ENCODE assay signal across 11 mouse cellular contexts in the genomic region with DNA sequence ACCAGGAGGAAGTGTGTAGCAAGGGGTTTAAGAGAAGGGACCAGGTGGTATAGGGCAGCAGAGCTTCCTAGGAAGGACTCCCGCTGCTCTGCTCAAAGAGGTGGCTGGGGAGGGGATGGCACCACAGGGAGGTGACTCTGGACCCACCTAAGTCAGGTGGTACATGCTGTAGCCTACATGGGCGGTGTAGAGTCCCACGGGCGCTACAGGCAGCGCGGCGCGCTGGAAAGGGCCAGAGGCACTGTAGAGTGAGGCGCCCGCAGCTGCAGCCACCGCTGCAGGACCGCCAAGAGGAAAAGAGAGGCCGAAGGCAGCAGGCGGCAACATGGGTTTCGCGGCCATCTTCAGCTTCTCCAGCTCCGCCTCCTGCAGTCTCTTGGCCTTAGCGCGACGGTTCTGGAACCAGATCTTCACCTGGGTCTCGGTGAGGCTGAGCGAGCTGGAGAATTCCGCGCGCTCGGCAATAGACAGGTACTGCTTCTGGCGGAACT. TPM values are rescaled to one million over a fixed set of nuclear protein-coding genes. Genes with fewer than 3 reads are reported as not detected.
DNase-seq lines count a peak whose midpoint lies in the region; ATAC-seq and TF ChIP-seq lines count a peak whose summit lies in the region.
"Had no signal": no experiment of that assay in that cellular context is flagged by ENCODE, and none has a peak within 500 bp of the region (broad histone marks: within the 10 kb centered on the region; RNA-seq: fewer than 3 reads in every experiment).

No protein-coding gene starts in this region.

- H3K9me3 ChIP-seq in E14TG2a.4 (ENCODE audit: low read length), result peaks cover 9% of the 10 kb centered on the region; the same call in 1 of the 2 replicates
- H3K9me3 ChIP-seq in ES-Bruce4 (replicated peaks; ENCODE audit: control insufficient read depth, insufficient read depth, low read length, poor library complexity, severe bottlenecking), result no peaks in the 10 kb centered on the region
- H3K9me3 ChIP-seq in limb, embryonic 12.5 days, result no peaks in the 10 kb centered on the region
- H3K9me3 ChIP-seq: liver, embryonic 15.5 days had no signal

- no peak overlapping the region for H3K9ac ChIP-seq in ES-Bruce4 (ENCODE audit: low read depth, poor library complexity, severe bottlenecking)
- H3K9ac ChIP-seq in limb, embryonic 12.5 days (replicated peaks), result peak overlapping the region; percentile 86
- H3K9ac ChIP-seq: liver, embryonic 15.5 days had no signal

- no peak overlapping the region for H3K27ac ChIP-seq in ES-Bruce4 (ENCODE audit: insufficient read depth, low read length)
- no peak overlapping the region for H3K27ac ChIP-seq in embryonic fibroblast, embryonic 13.5 days (ENCODE audit: insufficient read depth, low read length)
- H3K27ac ChIP-seq in limb, embryonic 12.5 days, result peak overlapping the region; percentile 81
- H3K27ac ChIP-seq: liver, embryonic 15.5 days had no signal

- TF ChIP-seq CTCF in E14TG2a.4 (conservative IDR thresholded peaks at IDR 0.05; ENCODE audit: low read length), result no peak
- no peak for TF ChIP-seq CTCF in ES-Bruce4 (IDR thresholded peaks at IDR 0.05; ENCODE audit: low read depth, low read length)
- TF ChIP-seq CTCF in embryonic fibroblast, embryonic 13.5 days (IDR thresholded peaks at IDR 0.05; ENCODE audit: borderline replicate concordance, insufficient read depth, low read length), result no peak

- H3K4me3 ChIP-seq in E14TG2a.4 (replicated peaks; ENCODE audit: low read length), result peak overlapping the region; percentile 49
- H3K4me3 ChIP-seq in ES-Bruce4 (ENCODE audit: low read depth, low read length), result peak overlapping the region; percentile 28
- H3K4me3 ChIP-seq in embryonic fibroblast, embryonic 13.5 days (ENCODE audit: insufficient read depth, low read length), result peak overlapping the region; percentile 13
- H3K4me3 ChIP-seq in limb, embryonic 12.5 days (replicated peaks), result peak overlapping the region; percentile 62
- H3K4me3 ChIP-seq: liver, embryonic 15.5 days; myocyte had no signal

- H3K27me3 ChIP-seq in E14TG2a.4 (ENCODE audit: insufficient read depth, low read length) (peaks cover 97% of the 10 kb centered on the region), ES-Bruce4 (ENCODE audit: control insufficient read depth, insufficient read depth, low read length, poor library complexity, severe bottlenecking) (peaks cover 58% of the 10 kb centered on the region)
- peaks cover 92% of the 10 kb centered on the region for H3K27me3 ChIP-seq in limb, embryonic 12.5 days

- H3K4me2 ChIP-seq in limb, embryonic 12.5 days, result peak overlapping the region; percentile 85
- H3K4me2 ChIP-seq: liver, embryonic 15.5 days had no signal

- 2% methylated on average over 27 of the region's 27 CpGs for WGBS in limb, embryonic 12.5 days

- ATAC-seq in limb, embryonic 12.5 days (ENCODE audit: insufficient number of reproducible peaks, insufficient read depth, low FRiP score, low TSS enrichment, low read depth), result no peak
- no peak for ATAC-seq in frontal cortex, adult (ENCODE audit: low TSS enrichment)

- H3K36me3 ChIP-seq in E14TG2a.4 (ENCODE audit: insufficient read depth, low read length), result no peaks in the 10 kb centered on the region
- H3K36me3 ChIP-seq in ES-Bruce4 (ENCODE audit: control insufficient read depth, insufficient read depth, low read length, poor library complexity, severe bottlenecking), result no peaks in the 10 kb centered on the region
- H3K36me3 ChIP-seq in limb, embryonic 12.5 days, result no peaks in the 10 kb centered on the region
- H3K36me3 ChIP-seq: liver, embryonic 15.5 days had no signal

- H3K4me1 ChIP-seq in E14TG2a.4 (replicated peaks; ENCODE audit: low read depth, low read length), result peaks cover 60% of the 10 kb centered on the region
- no peaks in the 10 kb centered on the region for H3K4me1 ChIP-seq in ES-Bruce4 (ENCODE audit: control insufficient read depth, insufficient read depth, low read length)
- H3K4me1 ChIP-seq in embryonic fibroblast, embryonic 13.5 days (ENCODE audit: control insufficient read depth, insufficient read depth, low read length), result no peaks in the 10 kb centered on the region
- peaks cover 72% of the 10 kb centered on the region for H3K4me1 ChIP-seq in limb, embryonic 12.5 days (replicated peaks)

- no peak for TF ChIP-seq POLR2A in ES-Bruce4 (IDR thresholded peaks at IDR 0.05; ENCODE audit: insufficient read depth, low read length)
- no peak for TF ChIP-seq POLR2A in embryonic fibroblast, embryonic 13.5 days (IDR thresholded peaks at IDR 0.05; ENCODE audit: low read depth, low read length)

- TF ChIP-seq EP300 in ES-Bruce4 (IDR thresholded peaks at IDR 0.05; ENCODE audit: insufficient read depth, low read depth, low read length), result no peak

- DNase-seq in gastrocnemius, adult 18-20 months (ENCODE audit: low spot score), result no peak
- DNase-seq in cerebellum, postnatal 25 days, result no peak
- no peak for DNase-seq in adrenal gland, postnatal 10 days

RNA-seq across cellular contexts. Expression of gene Msx1, which starts 3.2 kb away (rescaled TPM):
- polyA plus RNA-seq in ES-Bruce4 (2011; ENCODE audit: insufficient read depth, insufficient read length, low read depth, missing spikeins), result 0.68 and 0.72 TPM in 2 replicates
- polyA plus RNA-seq in embryonic fibroblast, embryonic 13.5 days (2011; ENCODE audit: insufficient read length, low read depth, missing spikeins), result 4.8 and 15.7 TPM in 2 replicates
- polyA plus RNA-seq in limb, embryonic 12.5 days (2016; fragmentation: Nextera tagmentation; extraction: Ambion mirVana), result 462 and 487 TPM in 2 replicates
- total RNA-seq in gastrocnemius, adult 18-20 months (2021), result 1 to 10 TPM; 1.3 to 1.8 TPM
- 1 to 10 TPM; 1.9 to 2.5 TPM for total RNA-seq in adrenal gland, postnatal 10 days (2021)
- polyA plus RNA-seq: testis, adult 2 months had no signal

Comparison
In these comparisons a context has a peak if more than half of its experiments do, and no peak if none do; other contexts are left out.
1. RNA of gene Msx1, which starts 3.2 kb away (polyA plus RNA-seq): 462 to 487 TPM in limb, embryonic 12.5 days; 4.8 to 15.7 TPM in embryonic fibroblast, embryonic 13.5 days and 0.68 to 0.72 TPM in ES-Bruce4; every median in the first group is over 10 times any median in the second.
2. Peak in every context shown above with its lines, with median percentiles within 50 percentile points of each other: H3K4me3 ChIP-seq.